Mouse (Mus musculus): ENCODE results near the gene Ears2. TPM values are rescaled to one million over a fixed set of nuclear protein-coding genes. Genes with fewer than 3 reads are reported as not detected.
A peak's percentile ranks its signal among the peaks of the same experiment; 100 is the strongest.
"Not testable (repeated sequence)": the region's sequence is repeated elsewhere in the genome, so short reads cannot be mapped to it uniquely, and the experiment has no call there.

The Ears2 gene
- total RNA-seq (2021) = 10 to 100 TPM; 10.0 to 12.6 TPM
- long read RNA-seq, experiment 1, transcript Ears2-201 (9 exons, 2,046 nt) = major isoform, 20 of 26 reads
- long read RNA-seq, experiment 1, partial matches to known transcripts = 4 of 26 reads
- long read RNA-seq, experiment 1, other reads (novel, unspliced or antisense) = 2 of 26 reads
- long read RNA-seq, experiment 2, transcript Ears2-201 (9 exons, 2,046 nt) = major isoform, 18 of 23 reads
- long read RNA-seq, experiment 2, partial matches to known transcripts = 2 of 23 reads
- long read RNA-seq, experiment 2, other reads (novel, unspliced or antisense) = 3 of 23 reads

GRCm38 (mm10) chr7:122066945-122067516 lies at the start of gene Ears2, which contains the start of gene Ubfd1:
TSS of gene Ears2 (minus strand) at chr7:122067263.
TSS of gene Ubfd1 (plus strand) at chr7:122067175.
- DNase-seq = peak; percentile 94 to 95
- intact Hi-C loops (cut with DNase I) = loop anchor here (5.0 kb wide), 1 partner anchor 35 kb away; no protein-coding TSS in a partner anchor

- intact Hi-C loops (cut with DNase I) = no loop called here
- DNase-seq = no peak
Measured at GRCm38 (mm10) chr7:122108206-122108605, 41.1 kb upstream of the Ears2 start.

GRCm38 (mm10) chr7:122101747-122102244 lies 34.7 kb upstream of the Ears2 start, which contains the start of gene Ndufab1:
TSS of gene Ndufab1 (minus strand) at chr7:122101886.
- peak; percentile 91 for DNase-seq
- intact Hi-C loops (cut with DNase I) = loop anchor here (1.0 kb wide), 1 partner anchor 31 kb away; the partner anchor contains the start of gene Palb2

GRCm38 (mm10) chr7:122101014-122101746 lies 34.1 kb upstream of the Ears2 start:
- intact Hi-C loops (cut with DNase I) = loop anchor here (1.0 kb wide), 1 partner anchor 31 kb away; the partner anchor contains the start of gene Palb2
- not testable (repeated sequence) for DNase-seq

- DNase-seq = peak; percentile 16 to 46
- intact Hi-C loops (cut with DNase I) = loop anchor here (5.0 kb wide), 1 partner anchor 67 kb away; no protein-coding TSS in a partner anchor
Measured at GRCm38 (mm10) chr7:122099222-122099621, 32.2 kb upstream of the Ears2 start.

- intact Hi-C loops (cut with DNase I) = loop anchor here (5.0 kb wide), 1 partner anchor 66 kb away; no protein-coding TSS in a partner anchor
- no peak for DNase-seq
Measured at GRCm38 (mm10) chr7:122098009-122098408, 30.9 kb upstream of the Ears2 start.

GRCm38 (mm10) chr7:122094564-122095330 lies 27.7 kb upstream of the Ears2 start:
- DNase-seq = no peak
- intact Hi-C loops (cut with DNase I) = loop anchor here (5.0 kb wide), 1 partner anchor 62 kb away; no protein-coding TSS in a partner anchor

GRCm38 (mm10) chr7:122087195-122087982 lies 20.3 kb upstream of the Ears2 start:
- intact Hi-C loops (cut with DNase I) = no loop called here
- DNase-seq = no peak

GRCm38 (mm10) chr7:122081071-122081470 lies 14.0 kb upstream of the Ears2 start:
- no peak for DNase-seq
- intact Hi-C loops (cut with DNase I) = no loop called here

- intact Hi-C loops (cut with DNase I) = no loop called here
- DNase-seq = no peak
Measured at GRCm38 (mm10) chr7:122079798-122080554, 12.9 kb upstream of the Ears2 start.

- intact Hi-C loops (cut with DNase I) = no loop called here
- DNase-seq = no peak
Measured at GRCm38 (mm10) chr7:122074374-122074773, 7.3 kb upstream of the Ears2 start.

- peak in 1 of 2 experiments; percentile 34 for DNase-seq
- intact Hi-C loops (cut with DNase I) = loop anchor here (5.0 kb wide), 1 partner anchor 35 kb away; no protein-coding TSS in a partner anchor
Measured at GRCm38 (mm10) chr7:122067517-122068381, 686 bp upstream of the Ears2 start.

- intact Hi-C loops (cut with DNase I) = loop anchor here (5.0 kb wide), 1 partner anchor 34 kb away; no protein-coding TSS in a partner anchor
- DNase-seq = no peak
Measured at GRCm38 (mm10) chr7:122066102-122066944, 740 bp downstream of the Ears2 start.

- intact Hi-C loops (cut with DNase I) = loop anchor here (5.0 kb wide), 1 partner anchor 33 kb away; no protein-coding TSS in a partner anchor
Measured at GRCm38 (mm10) chr7:122065656-122066055, 1.4 kb downstream of the Ears2 start.

GRCm38 (mm10) chr7:122056633-122057032 lies 10.4 kb downstream of the Ears2 start:
- DNase-seq = no peak
- intact Hi-C loops (cut with DNase I) = no loop called here

More at GRCm38 (mm10) chr7:122065656-122066055, 1.4 kb downstream of the Ears2 start:
- no peak for DNase-seq

- intact Hi-C loops (cut with DNase I) = no loop called here
Measured at GRCm38 (mm10) chr7:122050834-122051233, 16.2 kb downstream of the Ears2 start.

More at GRCm38 (mm10) chr7:122050834-122051233, 16.2 kb downstream of the Ears2 start:
- peak; percentile 38 to 58 for DNase-seq
